Mouse (Mus musculus) brain, adult 2 months (tissue): ENCODE results near the gene Eva1a.

ENCODE experiments used
- DNase-seq: peaks from one replicate; pipeline ENCODE4 v3.0.0; 2011; ENCODE audit warnings: low read depth, low spot score

Gene Eva1a

DNA sequence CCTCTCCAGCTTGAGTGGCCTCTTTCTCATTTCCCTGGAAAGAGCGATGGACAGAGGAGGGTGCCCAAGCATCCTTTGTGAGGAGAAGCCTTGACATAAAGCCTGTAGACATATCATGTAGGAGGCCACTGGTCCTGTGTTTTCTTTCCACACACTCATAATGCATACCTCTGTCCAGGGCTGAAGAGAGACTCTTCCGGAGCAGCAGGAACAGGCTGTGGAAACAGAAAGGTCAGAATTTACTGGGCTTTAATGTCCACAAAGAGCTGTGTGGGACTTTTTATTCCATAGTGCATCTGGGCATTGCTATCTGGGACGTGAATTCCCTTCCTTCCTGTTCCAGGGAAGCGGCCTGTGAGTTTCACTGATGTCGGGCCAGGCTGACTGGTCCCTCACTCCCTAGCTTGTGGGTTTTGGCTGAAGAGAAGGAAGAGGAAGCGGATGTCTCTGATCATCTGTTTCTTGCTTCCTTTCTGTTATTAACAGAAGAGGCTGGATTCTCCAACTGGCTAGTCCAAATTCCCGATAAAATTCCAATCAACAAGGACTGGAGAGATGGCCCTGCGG is 25.8 kb downstream of the Eva1a start:
- DNase-seq: no peak

DNA sequence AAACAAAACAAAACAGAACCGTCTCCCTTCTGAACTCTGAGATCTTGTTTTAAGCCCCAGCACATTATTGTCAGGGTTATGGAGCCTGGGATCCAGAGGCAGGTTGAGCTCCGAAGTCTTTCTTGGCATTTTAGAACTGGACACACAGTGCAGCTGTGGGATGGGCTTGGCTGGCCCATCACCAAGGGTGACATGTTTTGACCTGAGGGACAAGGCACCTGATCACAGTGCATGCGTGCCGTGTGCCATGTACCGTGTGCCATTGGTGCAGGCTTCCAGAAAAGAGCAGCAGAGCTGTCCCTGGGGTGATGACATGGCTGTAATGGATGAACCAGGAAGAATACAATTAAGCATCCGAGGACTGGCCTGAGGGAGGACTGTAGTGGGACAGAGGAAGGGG is 29.6 kb downstream of the Eva1a start:
- DNase-seq: no peak

DNA sequence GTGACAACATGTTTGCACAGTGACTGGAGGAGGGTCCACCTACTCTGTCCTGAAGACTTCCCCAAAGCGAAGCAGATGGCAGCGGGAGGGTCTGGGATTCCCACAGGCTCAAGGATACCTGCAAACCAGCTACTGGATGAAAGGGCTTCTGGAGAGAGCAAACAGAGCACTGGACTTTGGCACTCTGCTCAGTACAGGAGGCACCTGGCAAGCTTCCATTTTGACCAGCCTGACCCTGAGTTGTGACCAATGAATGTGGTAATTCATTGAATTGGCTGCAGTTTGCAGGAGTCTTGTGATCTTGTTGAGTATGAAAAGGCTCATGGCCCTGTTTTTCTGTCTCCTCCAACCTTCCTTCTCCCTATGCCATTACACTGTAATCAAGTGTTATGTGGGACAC is 32.2 kb downstream of the Eva1a start:
- DNase-seq: peak; percentile 33

DNA sequence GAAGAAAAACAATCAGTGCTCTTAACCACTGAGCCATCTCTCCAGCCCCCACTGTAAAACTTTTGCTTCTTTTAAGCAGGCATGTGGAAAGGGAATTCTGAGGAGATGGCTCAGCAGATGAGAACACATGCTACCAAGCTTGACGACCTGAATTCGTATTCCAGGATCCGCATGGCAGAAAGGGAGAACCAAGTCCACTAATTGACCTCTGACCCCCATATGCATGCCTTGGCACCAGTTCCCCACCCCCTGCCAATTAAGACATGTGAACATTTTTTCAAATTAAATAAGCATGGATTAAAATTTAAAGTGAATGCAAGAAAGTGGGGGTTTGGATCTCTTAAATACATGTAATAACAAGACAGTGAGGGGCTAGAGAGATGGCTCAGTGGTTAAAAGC is 32.7 kb downstream of the Eva1a start:
- no peak for DNase-seq

DNA sequence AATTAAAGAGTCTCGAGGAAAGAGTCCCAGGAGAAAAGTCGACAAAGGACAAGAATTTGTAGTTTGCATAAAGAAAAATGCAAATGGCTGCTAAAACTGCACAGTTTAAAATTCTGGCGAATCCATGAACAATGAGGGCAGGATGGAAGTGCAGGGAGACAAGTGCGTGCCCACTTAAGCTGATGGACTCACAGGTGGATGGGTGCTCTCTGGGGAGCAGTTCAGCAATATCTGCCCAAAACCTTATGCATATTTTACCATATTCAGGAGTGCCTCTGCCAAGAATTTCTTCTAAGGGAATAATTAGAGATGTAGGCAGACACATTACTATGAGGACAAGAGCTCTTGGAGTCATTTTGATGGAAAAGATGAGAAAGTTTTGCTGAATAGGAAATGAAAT is 35.5 kb downstream of the Eva1a start:
- DNase-seq: peak; percentile 6

DNA sequence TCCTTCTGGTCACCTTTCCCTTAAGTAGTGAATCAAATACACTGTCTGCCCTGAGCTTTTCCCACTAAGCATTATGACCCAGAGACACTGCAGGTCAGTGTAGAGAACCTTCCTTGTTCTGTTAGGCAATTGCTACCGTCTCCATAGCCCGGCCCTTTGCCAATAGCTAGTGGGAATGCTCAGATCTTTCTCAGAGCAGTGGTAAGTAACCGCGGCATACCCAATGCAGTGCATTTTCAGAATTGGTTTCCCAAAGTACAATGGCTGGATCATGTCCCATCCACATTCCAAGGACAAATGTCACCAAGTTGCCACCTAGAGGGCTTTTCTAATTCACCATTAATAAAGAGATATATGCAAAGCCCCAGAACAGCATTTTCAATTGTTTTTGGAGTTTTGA is 38.0 kb downstream of the Eva1a start:
- DNase-seq: no peak

DNA sequence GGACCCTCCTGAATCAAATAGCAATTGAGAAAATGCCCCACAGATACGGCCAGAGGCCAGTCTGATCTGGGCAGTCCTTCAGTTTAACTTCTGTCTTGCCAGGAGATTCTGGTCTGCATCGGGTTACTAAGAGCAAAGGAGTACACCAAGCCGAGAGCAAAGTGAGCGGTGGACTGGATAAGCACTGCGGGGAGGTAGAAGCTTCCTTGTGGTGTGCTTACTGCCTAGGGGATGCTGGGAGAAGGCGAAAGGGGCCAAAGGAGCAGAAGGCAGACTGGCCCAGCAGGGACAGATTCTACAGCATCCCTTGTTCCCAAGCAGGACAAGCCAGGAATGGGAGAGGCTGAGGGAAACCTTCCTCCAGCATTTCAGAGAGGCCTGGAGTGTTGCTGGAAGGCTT is 42.8 kb downstream of the Eva1a start:
- DNase-seq: no peak

DNA sequence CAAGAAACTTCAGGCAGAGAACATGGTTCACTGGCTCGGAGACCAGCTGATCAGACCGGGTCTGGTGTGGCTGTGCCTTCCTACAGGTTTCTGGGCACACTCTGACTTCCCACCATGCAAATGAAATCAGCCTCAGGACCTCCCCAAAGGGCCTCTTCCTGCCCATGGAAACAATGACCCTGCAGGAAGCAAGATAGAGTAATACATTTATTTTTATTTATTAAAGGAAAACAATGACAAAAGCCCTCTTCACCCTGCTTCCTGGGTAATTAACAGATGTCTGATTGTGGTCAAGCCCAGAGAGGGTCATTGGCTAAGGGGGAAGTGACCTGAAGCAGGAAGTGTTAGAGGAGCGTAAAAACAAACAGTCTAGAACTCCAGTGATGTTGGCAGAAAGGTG is 43.4 kb downstream of the Eva1a start:
- DNase-seq: no peak

DNA sequence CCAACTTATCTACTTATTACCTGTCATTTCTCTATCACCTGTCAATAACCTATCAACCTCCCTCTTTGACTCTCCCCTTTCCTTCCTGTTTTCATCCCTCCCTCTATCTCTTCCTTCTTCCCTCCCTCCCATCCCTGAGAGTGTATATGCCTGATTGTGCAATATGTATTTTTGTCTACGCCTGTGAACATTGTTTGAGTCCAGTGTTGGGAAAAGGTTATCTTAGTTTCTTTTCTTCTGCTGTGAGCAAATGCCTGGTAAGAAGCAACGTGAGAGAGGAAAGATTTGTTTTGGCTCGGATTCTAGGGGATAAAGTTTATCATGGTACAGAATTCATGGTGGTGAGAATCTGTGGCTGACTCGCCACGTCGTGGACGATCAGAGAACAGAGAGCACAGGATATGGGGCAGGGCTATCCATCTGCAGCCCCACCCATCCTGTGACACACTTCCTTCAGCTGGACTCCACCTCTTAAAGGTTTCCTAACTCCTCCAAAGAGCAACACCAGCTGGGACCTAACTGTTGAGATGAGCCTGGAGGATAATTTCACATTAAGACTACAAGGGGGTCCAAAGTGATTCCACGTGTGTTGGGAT is 44.6 kb downstream of the Eva1a start:
- DNase-seq: no peak

DNA sequence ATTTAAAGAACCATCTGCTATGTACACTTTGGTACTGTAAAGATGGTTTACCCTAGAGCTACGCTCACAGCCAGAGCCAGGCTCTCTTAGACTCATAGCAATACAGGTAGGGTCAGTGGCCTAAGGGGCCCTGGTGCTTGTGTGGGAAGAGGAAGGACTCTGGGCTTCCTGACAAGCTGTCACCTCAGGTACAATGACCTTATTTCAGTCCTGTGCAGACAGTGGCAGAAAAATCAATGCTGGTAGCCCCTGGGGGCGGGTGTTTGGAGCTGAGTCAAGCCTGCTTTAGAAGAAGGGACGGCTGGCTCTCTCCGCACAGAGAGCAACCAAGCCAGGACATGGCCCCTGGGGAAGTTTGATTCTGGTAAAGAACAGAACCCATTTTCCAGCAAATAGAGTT is 47.3 kb downstream of the Eva1a start:
- DNase-seq: no peak

DNA sequence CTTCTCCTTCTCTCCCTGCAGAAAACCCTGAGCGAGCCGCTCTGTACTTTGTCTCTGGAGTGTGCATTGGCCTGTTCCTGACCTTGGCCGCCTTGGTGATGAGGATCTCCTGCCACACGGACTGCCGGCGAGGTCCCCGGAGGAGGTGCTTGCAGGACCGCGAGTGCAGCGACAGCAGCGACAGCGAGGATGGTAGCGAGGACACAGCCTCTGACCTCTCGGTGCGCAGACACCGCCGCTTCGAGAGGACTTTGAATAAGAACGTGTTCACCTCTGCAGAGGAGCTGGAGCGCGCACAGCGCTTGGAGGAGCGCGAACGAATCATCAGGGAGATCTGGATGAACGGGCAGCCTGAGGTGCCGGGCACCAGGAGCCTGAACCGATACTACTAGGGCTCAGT is 50.9 kb downstream of the Eva1a start:
- peak; percentile 10 for DNase-seq

DNA sequence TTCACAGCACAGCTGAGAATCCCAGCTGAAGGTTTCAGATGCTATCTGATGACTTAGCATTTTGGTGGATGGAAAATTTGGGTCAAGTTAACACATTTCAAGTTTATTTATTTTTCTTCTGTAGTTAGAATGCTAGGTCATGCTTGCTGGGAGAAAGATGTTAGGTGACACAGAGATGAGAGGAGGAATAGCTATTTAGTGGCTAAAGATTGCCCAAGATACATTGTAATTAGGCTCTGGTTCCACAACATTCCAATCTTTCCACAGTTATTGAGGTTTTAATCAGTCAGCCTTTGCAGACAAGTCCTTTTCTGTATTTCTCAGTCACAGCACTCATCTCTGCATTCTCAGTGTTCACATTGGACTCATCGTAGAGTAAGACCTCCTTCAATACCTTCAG is 56.9 kb downstream of the Eva1a start:
- no peak for DNase-seq

DNA sequence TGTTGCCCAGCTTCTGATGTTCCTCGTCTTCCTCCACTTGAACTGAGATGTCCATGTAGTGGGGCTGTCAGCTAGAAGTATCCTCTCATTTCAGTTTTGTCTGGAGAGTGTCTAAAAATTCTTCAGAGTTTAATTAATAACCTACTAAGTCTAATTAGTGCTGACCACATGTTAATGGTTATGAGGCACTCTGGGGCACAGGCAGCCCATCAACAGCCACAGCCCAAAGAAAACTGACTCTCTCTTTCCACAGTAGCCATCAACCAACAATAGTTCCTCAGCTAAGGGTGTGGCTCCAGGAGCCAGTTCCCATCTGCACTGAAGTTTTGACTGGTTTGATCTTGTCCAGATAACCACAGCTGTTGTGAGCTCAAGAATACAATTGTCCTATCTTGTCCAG is 57.6 kb downstream of the Eva1a start:
- DNase-seq: no peak

DNA sequence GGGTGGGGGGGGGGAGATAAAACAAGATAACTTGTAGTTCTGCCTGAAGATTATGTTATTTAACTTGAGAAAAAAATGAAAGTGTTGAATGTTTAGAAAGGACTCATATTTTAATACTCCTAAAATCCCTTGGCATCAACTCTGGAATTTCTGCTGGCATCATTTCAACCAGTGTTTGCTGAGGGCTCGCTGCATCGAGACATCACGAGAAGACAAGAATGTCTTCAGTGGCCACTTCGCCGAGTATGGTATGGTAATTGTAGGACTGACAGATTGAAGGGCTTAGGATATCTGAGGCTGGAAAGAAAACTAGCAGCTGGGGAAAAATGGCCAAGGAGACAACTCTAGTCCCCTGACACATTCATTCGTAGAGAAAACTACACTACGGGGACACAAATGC is 69.6 kb downstream of the Eva1a start:
- no peak for DNase-seq

DNA sequence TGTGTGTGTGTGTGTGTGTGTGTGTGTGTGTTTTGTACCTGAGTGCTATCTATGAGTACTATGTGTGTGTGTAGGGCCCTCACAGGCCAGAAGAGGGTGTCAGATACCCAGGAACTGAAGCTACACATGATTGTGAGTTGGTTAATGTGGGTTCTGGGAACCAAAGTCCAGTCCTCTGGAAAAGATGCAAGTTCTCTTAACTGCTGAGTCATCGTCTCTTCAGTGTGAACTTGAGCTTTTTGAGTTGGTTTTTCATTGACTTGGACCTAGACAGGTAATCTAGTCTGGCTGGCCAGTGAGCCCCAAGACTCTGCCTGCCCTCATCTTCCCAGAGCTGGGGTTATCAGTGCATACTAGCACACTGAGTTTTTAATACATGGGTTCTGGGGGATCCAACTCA is 70.3 kb downstream of the Eva1a start:
- no peak for DNase-seq

DNA sequence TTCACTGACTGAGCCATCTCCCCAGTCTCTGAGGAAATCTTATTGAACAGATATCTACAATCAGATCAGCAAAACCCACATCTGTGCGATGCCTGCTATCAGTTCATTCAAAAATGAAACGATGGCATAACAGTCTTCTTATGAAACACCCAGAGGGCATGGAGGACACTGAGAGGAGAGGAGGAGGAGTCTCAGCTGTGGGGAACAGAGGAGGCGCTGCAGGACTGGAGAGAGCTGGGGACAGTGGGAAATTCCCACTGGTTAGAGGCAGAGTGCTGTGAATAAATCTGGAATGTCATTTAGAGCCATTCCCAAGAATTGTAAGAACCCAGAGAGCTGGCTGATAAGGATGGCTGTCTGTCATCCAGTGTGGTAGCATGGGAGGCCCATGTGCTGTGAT is 70.7 kb downstream of the Eva1a start:
- DNase-seq: no peak

DNA sequence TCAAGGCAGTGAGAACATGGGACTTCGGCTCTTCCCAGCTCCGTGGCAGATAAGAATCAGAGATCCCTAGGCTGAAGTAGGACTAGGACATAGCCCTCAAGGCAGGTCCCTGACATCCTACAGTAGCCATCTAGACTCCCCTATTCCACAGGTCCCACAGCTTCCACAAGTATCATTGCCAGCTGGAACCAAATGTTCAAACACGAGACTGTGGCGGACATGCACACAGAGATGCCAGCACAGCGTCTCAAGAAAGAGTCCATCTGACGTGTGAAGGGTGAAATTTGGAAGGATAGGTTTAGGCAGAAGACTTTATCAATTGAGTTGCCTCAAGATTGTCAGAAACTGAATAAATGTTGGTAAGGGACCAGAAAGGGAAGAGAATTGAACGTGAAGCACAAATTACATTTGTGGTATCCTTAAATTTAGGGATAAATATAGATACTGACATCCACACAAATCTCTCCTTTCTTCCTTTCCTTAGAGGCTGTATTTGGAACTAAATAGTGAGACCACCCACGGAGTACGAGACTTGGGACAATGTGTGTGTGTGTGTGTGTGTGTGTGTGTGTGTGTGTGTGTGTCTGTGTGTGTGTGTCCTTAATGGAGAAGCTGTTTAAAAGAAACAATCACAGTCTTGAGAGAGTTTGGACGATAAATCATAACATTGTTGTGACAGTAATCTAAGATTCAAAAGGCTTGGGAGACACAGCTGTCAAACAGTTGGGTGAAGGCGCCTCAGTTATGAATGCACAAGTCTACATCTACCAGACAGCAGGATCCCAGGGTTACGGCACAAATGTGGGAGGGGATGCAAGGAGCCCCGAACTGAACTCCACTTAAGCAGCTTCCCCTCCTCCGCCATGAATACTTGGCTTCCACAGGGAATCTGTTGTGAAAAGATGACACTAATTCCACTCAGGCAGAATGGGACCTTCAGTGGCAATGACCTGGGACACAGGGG is 71.6 kb downstream of the Eva1a start:
- DNase-seq: no peak

DNA sequence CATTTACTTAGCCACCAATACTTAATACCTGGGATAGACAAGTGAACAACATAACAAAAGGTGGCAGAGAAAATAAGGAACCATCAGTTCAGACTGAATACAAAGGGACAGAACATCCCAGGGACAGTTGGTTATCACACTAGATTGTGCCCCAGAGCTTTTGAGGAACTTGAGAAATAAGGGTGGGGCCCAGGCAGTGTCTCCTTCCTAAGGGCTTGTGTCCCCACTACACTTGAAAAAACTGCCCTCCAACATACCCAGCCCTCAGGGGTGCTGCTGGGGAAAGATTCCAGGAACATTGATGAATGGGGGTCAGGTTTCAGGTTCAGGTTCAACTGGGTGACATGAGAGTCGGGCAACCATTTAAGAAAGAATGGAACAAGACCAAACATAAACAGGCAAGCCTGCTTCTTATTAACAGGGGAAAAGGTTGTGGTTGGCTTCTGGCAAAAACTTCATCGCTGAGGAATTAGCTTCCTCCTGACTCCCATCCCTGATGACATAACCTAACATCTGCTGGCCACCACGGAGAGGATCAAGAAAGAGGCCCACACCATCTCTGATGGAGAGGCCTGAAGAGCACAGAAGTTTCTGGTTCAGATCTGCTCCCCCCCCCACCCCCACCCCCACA is 74.6 kb downstream of the Eva1a start:
- no peak for DNase-seq

DNA sequence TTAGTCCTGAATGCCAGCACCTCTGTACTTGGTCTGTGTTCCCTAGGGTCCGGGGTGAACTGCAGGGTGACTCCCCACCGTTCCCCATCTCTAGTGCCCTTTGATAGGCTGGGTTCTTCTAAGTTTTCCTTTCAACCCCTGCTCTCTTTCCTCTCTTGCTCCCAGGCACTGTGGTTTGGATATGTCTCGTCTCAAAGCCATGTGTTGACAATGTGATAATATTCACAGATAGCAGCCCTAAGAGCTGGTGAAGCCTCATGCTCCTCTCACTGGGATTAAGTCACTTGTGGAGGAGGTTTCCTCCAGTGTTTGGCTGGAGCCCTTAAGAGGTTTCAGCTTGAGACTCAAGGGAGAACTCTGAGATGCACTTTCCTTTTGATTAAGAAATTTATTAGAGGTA is 75.3 kb downstream of the Eva1a start:
- DNase-seq: no peak

DNA sequence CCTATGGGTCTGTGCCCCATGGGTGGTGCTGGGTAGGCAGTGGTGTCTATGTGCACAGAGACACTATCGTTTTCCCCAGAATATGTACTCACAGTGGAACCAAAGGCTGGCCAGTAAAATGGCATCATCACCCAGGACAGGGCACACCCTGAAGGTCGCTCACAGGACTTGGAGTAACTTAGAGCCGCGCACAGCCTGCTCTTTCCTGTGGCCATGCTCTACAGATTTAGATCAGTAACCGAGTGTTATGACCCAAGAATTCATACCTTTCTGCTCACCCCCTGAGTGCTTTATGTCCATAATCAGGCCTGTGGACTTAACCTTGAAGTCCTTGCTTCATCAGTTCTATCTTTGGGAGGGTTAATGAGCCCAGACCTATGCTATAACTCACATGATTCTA is 77.0 kb downstream of the Eva1a start:
- no peak for DNase-seq

DNA sequence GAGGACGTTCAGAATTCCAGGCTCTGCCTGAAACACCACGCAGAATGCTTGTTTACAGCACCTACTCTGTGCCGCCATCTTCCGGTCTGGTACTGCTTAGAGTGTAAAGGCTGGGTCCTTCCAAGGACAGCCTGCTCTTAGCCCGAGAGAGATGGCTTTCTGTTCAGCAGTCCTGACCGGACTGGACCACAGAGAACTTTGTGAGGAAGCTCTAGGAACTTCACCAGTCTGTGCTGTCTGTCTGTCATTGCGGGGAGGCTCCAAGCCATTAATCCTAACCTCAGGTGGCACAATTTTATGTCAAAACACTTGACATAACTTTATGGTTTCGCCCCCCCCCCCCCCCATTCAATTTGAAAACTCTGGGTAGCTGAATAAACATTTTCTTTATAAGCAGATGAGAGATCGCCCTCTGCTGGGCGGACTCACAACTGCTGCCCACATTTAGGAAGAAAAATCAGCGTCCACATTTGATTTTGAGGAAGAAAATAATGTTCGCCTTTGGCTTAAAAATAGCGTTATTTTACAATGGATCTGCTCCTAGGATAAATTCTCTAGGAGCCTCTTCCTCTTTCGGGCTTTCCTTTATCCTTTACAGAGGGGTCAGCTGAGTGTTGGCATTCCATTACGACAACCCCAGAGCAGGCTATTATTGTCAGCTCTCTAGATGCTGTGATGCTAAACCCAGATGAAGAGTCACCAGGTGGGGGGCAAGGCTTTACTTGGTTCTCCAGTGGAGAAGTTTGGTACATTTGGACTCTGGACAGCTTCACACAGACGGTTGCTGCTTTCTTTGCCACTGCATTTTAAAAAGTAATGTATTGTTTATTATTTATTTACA is 78.7 kb downstream of the Eva1a start:
- peak; percentile 60 for DNase-seq

DNA sequence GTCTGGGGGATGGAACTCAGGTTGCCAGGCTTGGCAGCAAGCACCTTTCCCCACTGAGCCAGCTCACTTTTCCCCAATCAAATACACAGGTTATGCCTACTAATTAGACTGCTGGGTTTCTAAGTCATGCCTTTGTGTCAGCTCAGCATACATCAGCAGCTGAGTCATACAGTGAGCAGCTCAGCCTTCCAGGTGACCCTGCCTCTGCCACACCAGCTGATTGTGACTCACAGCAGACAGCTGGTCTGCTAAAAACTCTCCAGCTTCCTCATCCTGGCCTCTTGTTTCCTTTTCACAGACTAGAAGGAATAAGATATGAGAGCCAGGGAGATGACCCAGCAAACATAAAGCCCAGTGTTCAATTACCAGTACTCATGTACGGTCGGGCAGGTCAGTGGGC is 84.3 kb downstream of the Eva1a start:
- DNase-seq: peak; percentile 82
